Mouse (Mus musculus): ENCODE measurements around the gene Ndufa8.

DNA sequence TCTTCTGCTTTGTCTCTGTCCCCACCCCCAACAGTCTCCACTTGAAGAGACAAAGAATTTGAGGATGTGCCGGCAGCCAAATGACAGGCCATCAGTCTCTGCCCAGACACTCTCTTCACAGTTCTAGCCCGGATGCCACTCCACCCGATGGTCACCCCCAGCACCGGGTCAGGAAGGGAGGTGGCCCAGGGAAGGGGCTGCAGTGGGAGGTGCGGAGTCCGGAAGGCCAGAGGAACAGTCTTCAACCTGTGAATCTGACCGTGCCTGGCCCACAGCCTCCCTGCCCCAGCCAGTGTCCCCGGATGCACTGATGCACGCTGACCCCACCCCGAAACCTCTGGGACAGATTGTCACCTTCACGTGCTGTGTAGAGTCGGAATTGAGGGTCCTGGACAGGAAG lies 36.2 kb downstream of the Ndufa8 start:
- TF ChIP-seq CTCF (IDR thresholded peaks at IDR 0.05; ENCODE audit: low read depth) (no peak), EP300 (IDR thresholded peaks at IDR 0.05; ENCODE audit: low read depth) (no peak)

Data from liver, embryonic 14.5 days (tissue).